Mouse (Mus musculus) megakaryocyte, embryonic 14.5 days (primary cell): ENCODE results near the gene Bcl11b.

Experiments used
- FLI1 ChIP-seq: IDR thresholded peaks from 2 replicates; pipeline ENCODE4 v1.6.1; 2012; ENCODE audit warnings: low read length, inconsistent platforms, mixed read lengths
- GATA1 ChIP-seq: IDR thresholded peaks from 3 replicates; pipeline ENCODE4 v1.6.1; 2012; ENCODE audit warnings: mixed read lengths, low read length, inconsistent platforms, borderline replicate concordance

DNA sequence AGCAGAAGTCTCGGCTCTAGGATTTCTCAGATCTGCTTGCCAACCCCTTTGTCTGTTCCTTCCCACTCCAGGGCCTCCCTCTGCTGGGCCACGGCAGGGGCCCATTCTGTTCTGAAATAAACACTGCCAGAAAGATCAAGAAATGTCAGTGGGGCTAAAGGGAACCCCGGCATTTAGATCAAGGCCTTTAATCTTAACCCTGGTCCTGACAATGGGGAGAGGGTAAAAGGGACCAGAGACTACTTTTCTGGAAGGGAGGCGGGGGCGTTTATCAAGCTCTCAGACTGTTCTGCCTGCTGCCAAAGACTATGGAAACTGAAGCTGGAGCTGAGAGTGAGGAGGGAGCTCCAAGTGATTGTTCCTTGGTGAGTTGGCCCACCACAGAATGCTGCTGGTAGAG is 114.8 kb downstream of the Bcl11b start:
- TF ChIP-seq GATA1, result no peak
- no peak for TF ChIP-seq FLI1
